ENCODE assay signal across 13 mouse cellular contexts in the genomic region with DNA sequence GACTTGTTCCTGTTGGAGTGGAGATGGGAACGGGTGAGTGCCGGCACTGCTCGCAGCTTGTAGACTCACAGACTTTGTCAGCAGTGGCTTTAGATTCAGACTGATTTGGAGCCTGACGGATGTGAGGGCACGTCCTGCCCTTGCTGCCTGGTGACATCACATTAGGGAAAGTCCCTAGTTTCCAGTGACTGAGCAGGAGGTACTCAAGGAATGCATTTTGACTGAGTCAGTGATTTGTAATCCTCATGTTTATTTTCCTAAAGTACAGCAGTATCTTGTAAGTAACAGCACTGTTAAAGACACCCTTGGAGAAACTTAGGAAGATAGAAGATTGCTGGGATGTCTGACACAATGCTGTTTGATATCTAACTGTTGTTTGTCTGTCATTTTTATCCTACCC.
DNase-seq lines count a peak whose midpoint lies in the region; ATAC-seq and TF ChIP-seq lines count a peak whose summit lies in the region.
"Had no signal": no experiment of that assay in that cellular context is flagged by ENCODE, and none has a peak within 500 bp of the region (broad histone marks: within the 10 kb centered on the region; RNA-seq: fewer than 3 reads in every experiment).

No protein-coding gene starts in this region.

- no peaks in the 10 kb centered on the region for H3K27me3 ChIP-seq in Patski
- no peaks in the 10 kb centered on the region for H3K27me3 ChIP-seq in kidney, adult 2 months (replicated peaks; ENCODE audit: control insufficient read depth, insufficient read depth, low read length)

- H3K4me1 ChIP-seq in kidney, adult 2 months (ENCODE audit: control insufficient read depth, insufficient read depth, low read length) = no peaks in the 10 kb centered on the region; the same call in 1 of the 2 replicates

- in situ Hi-C loops in Patski (cut with MboI; ENCODE audit: low pct_unique_long_range_greater_than_20kb) = no loop called here

- CTCF ChIA-PET in Patski (lab: Charles Lee) = interaction anchor here (0.7 to 1.2 kb wide), 4 partner anchors 8 to 51 kb away, joined by 3 to 4 read pairs (median 3); no protein-coding TSS in a partner anchor

- H3K36me3 ChIP-seq in kidney, adult 2 months (ENCODE audit: control insufficient read depth, insufficient read depth, low read length) = no peaks in the 10 kb centered on the region

- TF ChIP-seq CTCF in Patski (IDR thresholded peaks at IDR 0.05) = no peak
- no peak for TF ChIP-seq CTCF in kidney, adult 2 months (conservative IDR thresholded peaks at IDR 0.05; ENCODE audit: insufficient read depth, insufficient read length, low read depth, low read length)

- peak; percentile 93 for ATAC-seq in Patski
- ATAC-seq: intestine, postnatal 0 days had no signal

- POLR2A ChIA-PET in Patski (lab: Charles Lee) = interaction anchor here (1.6 kb wide), 1 partner anchor 42 kb away, joined by 4 read pairs; no protein-coding TSS in a partner anchor

- no peak overlapping the region for H3K4me3 ChIP-seq in kidney, adult 2 months (ENCODE audit: insufficient read depth, low read depth, low read length)
- H3K4me3 ChIP-seq: heart, adult 2 months had no signal

- 7% methylated on average over 5 of the region's 5 CpGs for WGBS in kidney, adult 2 months

- no peak overlapping the region for H3K27ac ChIP-seq in kidney, adult 2 months (ENCODE audit: insufficient read depth, low read depth, low read length)
- H3K27ac ChIP-seq: heart, adult 2 months; macrophage had no signal

- TF ChIP-seq POLR2A in kidney, adult 2 months (IDR thresholded peaks at IDR 0.05; ENCODE audit: low read depth, low read length) = no peak

- DNase-seq in adrenal gland, adult (ENCODE audit: inconsistent age in 2 of 2, low spot score in 1 of 2) = peak; percentile 7 to 25
- no peak for DNase-seq in adrenal gland, postnatal 36 days
- DNase-seq in Patski (ENCODE audit: low read depth, low spot score) = peak; percentile 38
- peak; percentile 76 for DNase-seq in kidney, adult 2 months
- DNase-seq in mesoderm, embryonic 11.5 days (ENCODE audit: low read depth, low spot score) = peak; percentile 50
- no peak for DNase-seq in ovary, postnatal 36 days (ENCODE audit: low spot score)
- no peak for DNase-seq in gastrocnemius, adult 8-10 months (ENCODE audit: low spot score in 2 of 2)
- no peak for DNase-seq in layer of hippocampus, postnatal 14 days (ENCODE audit: low spot score in 2 of 2)
- DNase-seq: cerebellum, adult 18-20 months; heart, adult 2 months; thymus, adult 2 months had no signal

Comparison
In these comparisons a context has a peak if more than half of its experiments do, and no peak if none do; other contexts are left out.
1. DNase-seq: peak in adrenal gland, adult (2 of 2), Patski (single experiment), kidney, adult 2 months (single experiment) and mesoderm, embryonic 11.5 days (single experiment); none in adrenal gland, postnatal 36 days (0 of 2), ovary, postnatal 36 days (single experiment), gastrocnemius, adult 8-10 months (0 of 2) and layer of hippocampus, postnatal 14 days (0 of 2).